ENCODE assay signal across 13 mouse cellular contexts in genomic region chr2:84884611-84885010, GRCm38 (mm10). TPM values are rescaled to one million over a fixed set of nuclear protein-coding genes. Genes with fewer than 3 reads are reported as not detected.
DNase-seq lines count a peak whose midpoint lies in the region; ATAC-seq and TF ChIP-seq lines count a peak whose summit lies in the region.
"Had no signal": no experiment of that assay in that cellular context is flagged by ENCODE, and none has a peak within 500 bp of the region (broad histone marks: within the 10 kb centered on the region; RNA-seq: fewer than 3 reads in every experiment).

No protein-coding gene starts in this region.

- peaks cover 16% of the 10 kb centered on the region; the same call in 1 of the 2 replicates for H3K4me1 ChIP-seq in forebrain, embryonic 11.5 days (replicated peaks; ENCODE audit: control insufficient read depth, insufficient read depth, low read length)
- peaks cover 63% of the 10 kb centered on the region for H3K4me1 ChIP-seq in forebrain, embryonic 10.5 days
- H3K4me1 ChIP-seq in lung, postnatal 0 days (ENCODE audit: insufficient read depth, low read depth, low read length): peaks cover 4% of the 10 kb centered on the region; the same call in 1 of the 2 replicates
- H3K4me1 ChIP-seq in midbrain, embryonic 10.5 days: peaks cover 73% of the 10 kb centered on the region

- no peaks in the 10 kb centered on the region for H3K9me3 ChIP-seq in forebrain, embryonic 11.5 days (ENCODE audit: control insufficient read depth, low read length)
- no peaks in the 10 kb centered on the region for H3K9me3 ChIP-seq in forebrain, embryonic 10.5 days
- H3K9me3 ChIP-seq in lung, postnatal 0 days (ENCODE audit: low read length): no peaks in the 10 kb centered on the region
- H3K9me3 ChIP-seq in midbrain, embryonic 10.5 days (replicated peaks): no peaks in the 10 kb centered on the region

- H3K9ac ChIP-seq in forebrain, embryonic 11.5 days (ENCODE audit: low read length): no peak overlapping the region
- H3K9ac ChIP-seq in lung, postnatal 0 days (replicated peaks; ENCODE audit: low read depth): no peak overlapping the region

- H3K4me3 ChIP-seq in forebrain, embryonic 11.5 days (ENCODE audit: low read depth, low read length): 0 out of 2 replicates have a peak overlapping the region, but pooled peaks have one; percentile 1
- no peak overlapping the region for H3K4me3 ChIP-seq in forebrain, embryonic 10.5 days
- no peak overlapping the region for H3K4me3 ChIP-seq in lung, postnatal 0 days (ENCODE audit: low read depth, low read length)
- 0 out of 2 replicates have a peak overlapping the region, but pooled peaks have one; percentile 68 for H3K4me3 ChIP-seq in midbrain, embryonic 10.5 days
- H3K4me3 ChIP-seq: erythroblast, embryonic 14.5 days had no signal

- no peak for ATAC-seq in forebrain, embryonic 11.5 days (replicated peaks; ENCODE audit: low FRiP score)
- no peak for ATAC-seq in lung, postnatal 0 days

- H3K36me3 ChIP-seq in forebrain, embryonic 11.5 days (ENCODE audit: control insufficient read depth, insufficient read depth, low read length): no peaks in the 10 kb centered on the region
- no peaks in the 10 kb centered on the region for H3K36me3 ChIP-seq in forebrain, embryonic 10.5 days (replicated peaks)
- no peaks in the 10 kb centered on the region for H3K36me3 ChIP-seq in lung, postnatal 0 days (ENCODE audit: insufficient read depth, low read length)
- no peaks in the 10 kb centered on the region for H3K36me3 ChIP-seq in midbrain, embryonic 10.5 days

- peak; percentile 32; the same call in 1 of the 2 replicates for TF ChIP-seq CTCF in lung, postnatal 0 days (IDR thresholded peaks at IDR 0.05)

- 0 out of 2 replicates have a peak overlapping the region, but pooled peaks have one; percentile 8 for H3K4me2 ChIP-seq in forebrain, embryonic 11.5 days (ENCODE audit: low read depth, low read length, severe bottlenecking)
- no peak overlapping the region for H3K4me2 ChIP-seq in lung, postnatal 0 days (replicated peaks; ENCODE audit: low read depth, low read length)

- DNase-seq in forebrain, embryonic 11.5 days (ENCODE audit: low spot score): peak; percentile 41
- no peak for DNase-seq in forebrain, embryonic 10.5 days (ENCODE audit: extremely low spot score, low spot score)
- no peak for DNase-seq in lung, postnatal 0 days (ENCODE audit: low spot score)
- no peak for DNase-seq in lung, postnatal 36 days
- no peak for DNase-seq in midbrain, embryonic 10.5 days (ENCODE audit: low spot score)
- no peak for DNase-seq in left cerebral cortex, adult 18-20 months (ENCODE audit: low spot score in 2 of 2)
- no peak for DNase-seq in adrenal gland, adult (ENCODE audit: inconsistent age in 2 of 2, low spot score in 1 of 2)
- DNase-seq in cerebellum, adult 9-11 months: no peak
- DNase-seq: cerebellum, postnatal 25 days; gastrocnemius, postnatal 14 days; heart, postnatal 4 days; kidney, postnatal 4 days had no signal

- H3K27ac ChIP-seq in forebrain, embryonic 11.5 days (ENCODE audit: low read depth, low read length): no peak overlapping the region
- H3K27ac ChIP-seq in forebrain, embryonic 10.5 days: no peak overlapping the region
- H3K27ac ChIP-seq in lung, postnatal 0 days (ENCODE audit: low read length): no peak overlapping the region
- H3K27ac ChIP-seq in midbrain, embryonic 10.5 days (replicated peaks): no peak overlapping the region

- WGBS in forebrain, embryonic 11.5 days: 44% methylated on average over 4 of the region's 4 CpGs
- WGBS in forebrain, embryonic 10.5 days: 58% methylated on average over 4 of the region's 4 CpGs
- 57% methylated on average over 4 of the region's 4 CpGs for WGBS in lung, postnatal 0 days
- 49% methylated on average over 4 of the region's 4 CpGs for WGBS in midbrain, embryonic 10.5 days

- H3K27me3 ChIP-seq in forebrain, embryonic 11.5 days (ENCODE audit: control insufficient read depth, insufficient read depth, low read length): peaks cover 69% of the 10 kb centered on the region
- H3K27me3 ChIP-seq in forebrain, embryonic 10.5 days (ENCODE audit: poor library complexity, severe bottlenecking): peaks cover 98% of the 10 kb centered on the region
- H3K27me3 ChIP-seq in lung, postnatal 0 days (replicated peaks; ENCODE audit: insufficient read depth, low read length): peaks cover 33% of the 10 kb centered on the region
- peaks cover 100% of the 10 kb centered on the region for H3K27me3 ChIP-seq in midbrain, embryonic 10.5 days (ENCODE audit: low read depth, poor library complexity, severe bottlenecking)

- TF ChIP-seq EP300 in lung, postnatal 0 days (IDR thresholded peaks at IDR 0.05): no peak

RNA-seq across cellular contexts. Expression of gene Rtn4rl2, which starts 1.9 kb away (rescaled TPM):
- polyA plus RNA-seq in forebrain, embryonic 11.5 days (2014; fragmentation: Nextera tagmentation; extraction: Ambion mirVana): 5.2 and 6.5 TPM in 2 replicates
- 0.78 and 1.0 TPM in 2 replicates for polyA plus RNA-seq in forebrain, embryonic 10.5 days (2016; fragmentation: Nextera tagmentation; extraction: Ambion mirVana)
- 0.62 and 1.1 TPM in 2 replicates for polyA plus RNA-seq in lung, postnatal 0 days (2015; fragmentation: Nextera tagmentation; extraction: Ambion mirVana)
- polyA plus RNA-seq in midbrain, embryonic 10.5 days (2016; fragmentation: Nextera tagmentation; extraction: Ambion mirVana): 1.4 and 1.8 TPM in 2 replicates
- 10 to 100 TPM; 91.9 to 95.9 TPM for total RNA-seq in left cerebral cortex, adult 18-20 months (2021)
- polyA plus RNA-seq: erythroblast, embryonic 14.5 days had no signal

RNA-seq across cellular contexts. Expression of gene Slc43a1, which starts 46.0 kb away (rescaled TPM):
- 22.0 and 27.5 TPM in 2 replicates for polyA plus RNA-seq in forebrain, embryonic 11.5 days (2014; fragmentation: Nextera tagmentation; extraction: Ambion mirVana)
- 28.5 and 29.3 TPM in 2 replicates for polyA plus RNA-seq in forebrain, embryonic 10.5 days (2016; fragmentation: Nextera tagmentation; extraction: Ambion mirVana)
- 4.9 and 6.6 TPM in 2 replicates for polyA plus RNA-seq in lung, postnatal 0 days (2015; fragmentation: Nextera tagmentation; extraction: Ambion mirVana)
- 22.4 and 26.1 TPM in 2 replicates for polyA plus RNA-seq in midbrain, embryonic 10.5 days (2016; fragmentation: Nextera tagmentation; extraction: Ambion mirVana)
- total RNA-seq in left cerebral cortex, adult 18-20 months (2021): under 1 TPM; 0.21 to 0.23 TPM

RNA-seq across cellular contexts. Expression of gene Slc43a3, which starts 51.8 kb away (rescaled TPM):
- polyA plus RNA-seq in forebrain, embryonic 11.5 days (2014; fragmentation: Nextera tagmentation; extraction: Ambion mirVana): 18.0 and 18.2 TPM in 2 replicates
- polyA plus RNA-seq in forebrain, embryonic 10.5 days (2016; fragmentation: Nextera tagmentation; extraction: Ambion mirVana): 20.8 and 23.7 TPM in 2 replicates
- polyA plus RNA-seq in lung, postnatal 0 days (2015; fragmentation: Nextera tagmentation; extraction: Ambion mirVana): 121 and 122 TPM in 2 replicates
- polyA plus RNA-seq in midbrain, embryonic 10.5 days (2016; fragmentation: Nextera tagmentation; extraction: Ambion mirVana): 22.1 and 24.7 TPM in 2 replicates
- under 1 TPM; 0.19 to 0.33 TPM for total RNA-seq in left cerebral cortex, adult 18-20 months (2021)

RNA-seq across cellular contexts. Expression of gene Timm10, which starts 57.8 kb away (rescaled TPM):
- polyA plus RNA-seq in forebrain, embryonic 11.5 days (2014; fragmentation: Nextera tagmentation; extraction: Ambion mirVana): 43.0 and 43.4 TPM in 2 replicates
- polyA plus RNA-seq in forebrain, embryonic 10.5 days (2016; fragmentation: Nextera tagmentation; extraction: Ambion mirVana): 68.6 and 70.9 TPM in 2 replicates
- polyA plus RNA-seq in lung, postnatal 0 days (2015; fragmentation: Nextera tagmentation; extraction: Ambion mirVana): 24.2 and 28.5 TPM in 2 replicates
- 56.4 and 64.0 TPM in 2 replicates for polyA plus RNA-seq in midbrain, embryonic 10.5 days (2016; fragmentation: Nextera tagmentation; extraction: Ambion mirVana)
- total RNA-seq in left cerebral cortex, adult 18-20 months (2021): 10 to 100 TPM; 46.9 to 57.8 TPM

Comparison
In these comparisons a context has a peak if more than half of its experiments do, and no peak if none do; other contexts are left out.
1. H3K4me3 ChIP-seq: peak in forebrain, embryonic 11.5 days (single experiment) and midbrain, embryonic 10.5 days (single experiment); none in forebrain, embryonic 10.5 days (single experiment) and lung, postnatal 0 days (single experiment).